Mouse (Mus musculus): ENCODE data around the gene Gm17622.
A peak's percentile ranks its signal among the peaks of the same experiment; 100 is the strongest.

The Gm17622 gene

DNA sequence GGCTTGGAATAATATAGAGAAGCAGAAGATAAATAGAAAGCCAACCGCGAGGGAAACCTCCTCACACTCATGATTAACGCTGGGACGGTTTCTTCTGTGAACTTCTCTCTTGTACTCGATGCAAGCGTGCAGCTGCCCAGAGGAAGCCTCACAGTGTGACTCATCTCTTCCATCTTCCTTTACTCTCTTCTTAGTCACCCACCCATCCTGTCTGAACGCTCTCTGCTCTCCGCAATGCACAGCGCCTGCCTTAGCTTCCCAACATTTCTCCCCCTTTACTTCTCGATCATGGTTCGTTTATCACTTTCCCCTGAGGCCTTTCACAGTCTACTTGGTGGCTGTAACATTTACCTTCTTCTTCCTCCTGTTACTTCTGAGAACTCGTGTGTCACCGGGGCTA, 20.1 kb downstream of the Gm17622 start:
- no peak for DNase-seq (ENCODE audit: low read depth, low spot score)

DNA sequence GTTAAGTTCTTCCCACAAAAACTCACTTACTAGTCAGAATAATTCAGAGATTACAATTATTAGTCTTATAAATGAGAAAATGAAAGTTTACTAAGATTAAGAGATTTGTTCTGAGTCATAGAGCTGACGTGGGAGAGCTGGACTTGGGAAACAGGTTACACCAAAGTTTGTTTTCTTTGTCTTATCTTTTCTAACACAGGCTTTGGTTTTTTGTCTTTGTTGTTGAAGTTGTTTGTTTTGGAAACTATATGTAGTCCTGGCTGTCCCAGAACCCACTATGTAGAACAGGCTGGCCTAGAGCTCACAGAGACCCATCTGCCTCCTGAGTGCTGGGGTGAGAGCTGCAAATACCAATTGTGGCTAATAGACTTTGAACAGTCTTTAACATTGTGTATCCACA, 20.7 kb downstream of the Gm17622 start:
- no peak for DNase-seq (ENCODE audit: low read depth, low spot score)

DNA sequence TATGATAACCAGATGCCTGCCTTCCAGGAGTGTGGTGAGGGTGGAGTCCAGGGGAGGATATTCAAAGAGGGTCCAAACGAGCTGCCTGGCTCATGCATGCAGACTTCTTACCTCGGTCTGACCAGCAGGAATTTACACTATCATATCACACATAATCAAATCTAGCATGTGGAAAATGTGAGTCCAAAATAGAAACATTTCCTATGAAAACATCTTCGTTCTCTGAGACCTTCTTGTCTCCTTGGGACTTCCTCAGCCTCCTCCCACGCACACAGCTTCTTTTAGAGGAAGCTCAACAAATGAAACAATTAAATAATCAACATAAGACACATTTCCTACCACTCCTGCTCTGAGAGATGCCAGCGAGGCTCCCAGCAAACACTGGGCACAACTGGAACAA, 21.4 kb downstream of the Gm17622 start:
- DNase-seq (ENCODE audit: low read depth, low spot score), result no peak

GRCm38 (mm10) chr13:96514154-96514942, 23.8 kb downstream of the Gm17622 start:
- no peak for DNase-seq (ENCODE audit: low read depth, low spot score)

- DNase-seq (ENCODE audit: low read depth, low spot score), result no peak
These were observed 25.7 kb downstream of the Gm17622 start for GRCm38 (mm10) chr13:96516249-96516648.

DNA sequence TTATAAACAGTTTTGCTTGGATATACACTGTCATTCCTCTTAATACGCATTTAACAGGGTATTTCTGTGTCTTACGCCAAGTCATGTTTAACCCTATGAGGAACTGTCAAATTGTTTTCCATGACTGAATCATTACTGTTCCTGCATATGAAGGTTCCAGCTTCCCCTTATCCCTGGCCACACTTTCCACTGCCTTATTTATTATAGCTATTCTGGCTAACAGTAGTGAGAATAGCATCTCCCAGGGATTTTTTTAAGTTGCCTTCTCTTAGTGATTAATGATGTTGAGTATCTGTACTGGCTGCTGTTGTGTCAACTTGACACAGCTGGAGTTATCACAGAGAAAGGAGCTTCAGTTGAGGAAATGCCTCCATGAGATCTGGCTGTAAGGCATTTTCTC, 26.8 kb downstream of the Gm17622 start:
- DNase-seq (ENCODE audit: low read depth, low spot score), result no peak

GRCm38 (mm10) chr13:96521294-96521693, 30.8 kb downstream of the Gm17622 start:
- DNase-seq (ENCODE audit: low read depth, low spot score), result no peak

GRCm38 (mm10) chr13:96527022-96527421, 36.5 kb downstream of the Gm17622 start:
- no peak for DNase-seq (ENCODE audit: low read depth, low spot score)

DNA sequence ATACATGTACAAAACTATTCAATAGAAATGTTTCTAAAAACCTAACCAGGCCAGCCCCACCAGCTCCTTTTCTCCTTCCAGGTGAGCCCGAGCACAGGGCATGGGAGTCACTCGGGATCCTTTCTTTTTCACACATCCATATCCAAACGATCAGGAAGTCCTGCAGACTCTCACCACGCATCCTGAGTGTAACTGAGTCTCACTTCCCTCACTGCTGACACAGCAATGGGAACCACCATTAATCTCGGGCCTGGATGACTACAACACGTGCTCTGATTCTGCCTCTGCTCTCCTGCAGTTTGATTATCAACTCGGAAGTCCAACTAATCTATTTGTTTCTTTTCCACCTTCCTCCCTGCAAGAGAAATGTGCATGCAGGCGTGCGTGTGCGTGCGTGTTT, 37.3 kb downstream of the Gm17622 start:
- no peak for DNase-seq (ENCODE audit: low read depth, low spot score)

GRCm38 (mm10) chr13:96528776-96529175, 38.2 kb downstream of the Gm17622 start:
- DNase-seq (ENCODE audit: low read depth, low spot score), result no peak

DNA sequence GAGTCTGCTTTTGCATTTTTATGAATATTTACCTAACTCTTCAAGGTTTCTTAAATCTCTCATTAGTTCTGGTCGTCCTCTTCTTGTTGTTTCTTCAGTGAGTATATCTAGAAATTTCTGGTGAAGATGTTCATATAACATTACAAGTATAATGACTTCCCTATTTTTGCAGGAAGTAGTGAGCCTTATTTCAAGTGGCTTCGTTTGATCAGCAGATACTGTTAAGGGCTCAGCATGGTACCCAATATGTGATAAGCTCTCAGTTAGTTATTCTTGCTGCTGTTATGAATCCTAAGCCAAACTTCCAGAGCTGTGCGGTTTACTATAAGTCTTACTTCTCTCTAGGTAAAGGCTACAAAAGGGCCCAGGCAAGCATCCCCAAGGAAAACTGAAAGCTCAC, 39.0 kb downstream of the Gm17622 start:
- DNase-seq (ENCODE audit: low read depth, low spot score), result no peak

DNA sequence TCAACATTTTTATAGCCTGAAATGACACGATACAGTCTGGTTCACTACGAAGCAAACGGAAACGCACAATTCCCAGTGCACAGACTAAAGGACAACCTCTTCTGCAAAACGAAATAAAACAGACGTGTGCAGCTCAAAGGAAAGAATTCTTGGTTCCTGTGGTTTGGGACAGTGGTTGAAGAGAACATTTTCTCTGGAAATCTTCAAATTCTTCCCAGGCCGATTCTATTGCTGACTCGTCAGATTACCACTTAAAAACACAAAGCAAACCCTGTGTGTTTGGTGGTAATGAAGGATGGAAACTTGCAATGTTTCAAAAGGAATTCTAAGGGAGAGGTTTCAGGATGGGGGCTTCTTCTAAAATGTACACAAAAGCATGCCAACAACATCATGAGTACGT, 39.5 kb downstream of the Gm17622 start:
- DNase-seq (ENCODE audit: low read depth, low spot score), result no peak

DNA sequence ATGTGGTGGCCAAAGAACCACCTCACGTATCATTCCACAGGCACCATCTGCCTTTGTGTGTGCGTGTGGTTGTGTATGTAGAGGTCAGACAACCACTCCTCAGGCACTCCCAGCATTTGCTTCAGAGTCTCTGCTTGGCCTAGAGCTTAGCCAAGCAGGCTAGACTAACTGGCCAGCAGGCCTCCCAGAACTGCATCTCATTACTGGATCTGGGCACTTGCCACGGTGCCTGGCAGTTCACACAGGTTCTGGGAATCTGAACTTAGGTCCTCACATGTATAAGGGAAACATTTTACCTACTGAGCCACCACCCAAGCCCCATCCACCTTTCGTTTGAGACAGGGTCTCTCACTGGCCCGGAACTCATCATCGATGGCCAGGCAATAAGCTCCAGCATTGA, 41.6 kb downstream of the Gm17622 start:
- DNase-seq (ENCODE audit: low read depth, low spot score), result no peak

DNA sequence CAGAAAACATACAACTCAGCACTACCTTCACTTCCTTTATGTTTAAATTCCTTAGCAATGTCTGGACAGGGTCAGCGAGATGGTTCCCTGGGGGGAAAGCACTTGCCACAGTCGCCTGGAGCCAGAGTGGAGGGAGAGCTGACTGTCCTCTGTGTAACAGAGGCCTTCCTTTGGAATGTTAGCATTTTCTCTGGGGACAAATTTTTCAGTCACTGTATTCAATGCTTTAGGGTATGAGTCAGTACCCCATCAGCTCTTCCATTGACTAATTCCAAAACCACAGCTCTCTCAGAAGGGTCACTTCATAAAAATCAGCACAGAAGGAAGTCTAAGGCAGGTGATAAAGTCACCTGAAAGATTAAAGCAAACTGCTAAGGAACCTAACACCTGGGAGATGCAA, 43.2 kb downstream of the Gm17622 start:
- no peak for DNase-seq (ENCODE audit: low read depth, low spot score)

DNA sequence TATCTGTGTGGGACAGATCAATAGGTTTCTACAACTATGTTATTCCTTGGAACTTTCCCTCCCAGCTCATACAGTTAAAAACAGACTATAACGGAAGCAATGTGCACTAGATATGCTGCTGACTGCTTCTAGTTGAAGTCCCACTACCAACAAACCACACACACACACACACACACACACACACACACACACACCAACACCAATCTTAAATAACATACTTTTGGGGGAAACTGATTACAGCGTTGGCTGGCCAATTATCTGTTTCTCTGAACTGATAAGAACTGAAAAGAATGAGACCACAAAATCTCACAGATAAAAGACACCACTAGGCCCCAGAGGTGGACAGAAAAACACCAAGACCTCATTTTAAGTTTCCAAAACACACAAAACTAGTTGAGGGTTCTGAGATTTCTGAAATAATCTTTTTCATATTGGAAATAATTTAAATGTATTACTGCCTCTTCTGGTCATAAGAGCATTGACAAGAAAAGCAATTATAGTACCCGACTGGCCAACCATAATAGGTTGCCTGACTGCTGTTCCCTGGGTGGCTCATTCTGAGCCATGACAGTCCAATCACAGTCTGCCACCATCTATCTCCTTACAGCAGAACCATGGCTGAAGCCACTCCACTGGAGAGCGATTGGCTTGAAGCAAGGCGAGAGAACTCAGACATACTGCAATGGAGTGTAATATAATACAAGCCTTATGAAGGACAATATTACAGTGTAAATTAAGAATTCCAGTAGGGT, 46.5 kb downstream of the Gm17622 start:
- DNase-seq (ENCODE audit: low read depth, low spot score), result no peak

DNA sequence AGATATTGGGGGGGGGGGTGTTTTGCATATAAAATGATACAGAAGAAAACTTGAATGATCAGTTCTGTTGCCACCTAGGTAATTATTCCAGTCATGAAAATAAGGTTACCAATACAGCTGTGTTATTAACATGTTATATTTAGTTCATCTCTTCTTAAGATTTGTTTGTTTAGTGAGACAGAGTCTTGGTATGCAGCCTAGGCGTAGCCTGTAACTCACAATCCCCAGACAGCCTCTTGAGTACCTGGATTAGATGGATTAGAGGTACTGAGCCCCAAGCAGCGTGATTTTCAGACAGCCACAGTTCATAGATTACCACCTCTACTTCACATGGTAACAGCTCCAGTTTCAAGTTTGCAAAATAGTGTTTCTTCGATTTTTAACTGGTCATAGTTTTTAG, 47.6 kb downstream of the Gm17622 start:
- DNase-seq (ENCODE audit: low read depth, low spot score), result peak; percentile 26
